Mouse (Mus musculus): ENCODE measurements at regions not wholly inside any gene's neighbourhood (a gene's known extent, or its start where the extent isn't known, plus 50 kb on each side); places are given as distances from the start of the nearest gene placed in this dataset.

DNA sequence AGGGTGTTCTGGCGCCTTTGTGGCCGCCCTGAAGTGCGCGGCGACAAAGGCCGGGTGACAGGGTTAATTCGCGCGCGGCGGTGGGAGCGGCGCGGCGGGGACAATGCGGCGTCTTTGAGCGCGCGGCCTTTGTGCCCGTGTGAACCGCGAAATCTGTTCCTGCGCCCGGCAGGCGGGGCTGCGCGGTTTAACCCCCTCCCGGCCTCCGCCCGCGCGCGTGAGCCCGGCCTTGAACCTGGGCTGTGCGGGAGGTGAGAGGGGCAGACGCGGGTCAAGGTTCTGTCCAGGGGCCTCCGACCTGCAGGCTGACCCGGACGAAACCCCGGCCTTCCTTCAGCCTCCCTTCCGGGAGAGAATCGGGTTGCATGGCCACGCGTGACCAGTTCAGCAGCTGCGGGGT is 129.2 kb upstream of the Lhx5 start:
- Histone ChIP-seq H3K4me3 (ENCODE audit: low read length) (peak overlapping the region; percentile 25), H3K9me3 (ENCODE audit: control insufficient read depth, low read length) (no peaks in the 10 kb centered on the region), H3K27ac (ENCODE audit: low read length) (no peak overlapping the region), H3K27me3 (ENCODE audit: control insufficient read depth, insufficient read depth, low read depth, low read length) (peaks cover 56% of the 10 kb centered on the region), H3K4me1 (replicated peaks; ENCODE audit: control insufficient read depth, insufficient read depth, low read length) (no peaks in the 10 kb centered on the region), H3K4me2 (ENCODE audit: low read depth, low read length) (peak overlapping the region; percentile 53), H3K9ac (ENCODE audit: low read length) (peak overlapping the region; percentile 6), H3K36me3 (ENCODE audit: control insufficient read depth, insufficient read depth, low read length) (no peaks in the 10 kb centered on the region)
- ATAC-seq (ENCODE audit: low read depth): no peak
- 4% methylated on average over 41 of the region's 47 CpGs for WGBS

DNA sequence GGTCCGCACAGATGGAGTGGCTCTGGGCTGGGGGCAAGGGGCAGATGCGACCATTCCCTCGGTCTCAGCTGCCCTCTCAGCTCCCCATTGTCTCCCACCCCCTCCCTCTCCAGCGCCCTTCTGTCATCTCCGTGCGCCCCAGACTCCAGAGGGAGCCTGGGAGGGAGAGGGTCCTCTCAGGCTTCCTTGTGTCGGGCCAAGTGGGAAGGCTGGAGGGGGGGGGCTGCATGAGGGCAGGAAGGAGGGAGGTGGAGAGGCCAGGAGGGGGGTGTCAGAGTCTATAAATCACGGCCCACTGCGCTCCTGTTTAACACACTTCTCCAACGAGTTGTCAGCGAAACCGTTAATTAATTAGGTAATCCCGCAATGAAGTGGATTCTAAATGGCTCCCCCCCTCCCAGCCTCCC is 127.2 kb upstream of the Lhx5 start:
- no peak overlapping the region for H3K4me3 ChIP-seq (ENCODE audit: low read length)
- no peaks in the 10 kb centered on the region for H3K4me1 ChIP-seq (replicated peaks; ENCODE audit: control insufficient read depth, insufficient read depth, low read length)
- 19% methylated on average over 13 of the region's 13 CpGs for WGBS
- no peak overlapping the region for H3K4me2 ChIP-seq (ENCODE audit: low read depth, low read length)
- H3K36me3 ChIP-seq (ENCODE audit: control insufficient read depth, insufficient read depth, low read length): no peaks in the 10 kb centered on the region
- no peak overlapping the region for H3K27ac ChIP-seq (ENCODE audit: low read length)
- H3K9ac ChIP-seq (ENCODE audit: low read length): no peak overlapping the region
- H3K27me3 ChIP-seq (ENCODE audit: control insufficient read depth, insufficient read depth, low read depth, low read length): peaks cover 53% of the 10 kb centered on the region
- H3K9me3 ChIP-seq (ENCODE audit: control insufficient read depth, low read length): no peaks in the 10 kb centered on the region
- no peak for ATAC-seq (ENCODE audit: low read depth)

DNA sequence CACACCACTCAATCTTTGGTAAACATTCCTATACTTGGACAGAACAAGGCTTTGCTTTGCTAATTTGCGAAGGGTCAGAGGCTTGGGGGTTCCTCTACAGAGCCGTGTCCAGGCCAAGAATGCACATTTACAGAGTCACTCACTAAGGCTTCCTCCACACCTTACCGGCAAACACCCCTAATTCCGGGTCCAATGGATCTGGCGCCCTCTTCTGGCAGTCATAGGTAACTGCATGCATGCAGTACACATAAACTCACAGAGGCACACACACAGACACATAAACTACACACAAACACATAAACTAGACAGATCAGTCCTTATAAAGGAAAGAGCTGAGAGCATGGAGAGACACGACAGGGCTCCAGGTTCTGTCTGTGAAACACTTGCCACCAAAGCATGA is 119.2 kb upstream of the Lhx5 start:
- no peak for ATAC-seq (ENCODE audit: low read depth)

DNA sequence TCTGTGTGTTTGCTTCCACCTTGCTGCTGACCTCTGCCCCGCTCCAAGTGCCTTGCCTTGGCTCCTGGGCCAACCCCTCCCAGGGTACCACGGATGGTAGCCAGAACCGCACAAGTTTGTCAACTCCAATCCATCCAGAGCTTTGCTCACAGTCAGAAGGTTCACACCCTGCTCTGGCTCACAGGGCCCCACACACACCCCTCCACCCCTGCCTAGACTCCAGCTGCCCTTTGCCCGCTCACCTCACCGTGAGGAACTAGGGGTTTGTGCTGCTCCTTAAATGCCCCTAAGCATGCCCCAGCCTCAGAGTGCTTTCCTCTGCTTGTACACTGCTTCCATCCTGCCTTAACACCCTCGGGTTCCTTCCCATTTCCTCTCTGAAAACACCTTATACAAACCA is 117.5 kb upstream of the Lhx5 start:
- 65% methylated on average over 6 of the region's 6 CpGs for WGBS
- no peak for ATAC-seq (ENCODE audit: low read depth)

More for the DNA sequence above, 119.2 kb upstream of the Lhx5 start:
- H3K4me3 ChIP-seq (ENCODE audit: low read length): no peak overlapping the region
- H3K27ac ChIP-seq (ENCODE audit: low read length): no peak overlapping the region
- no peak overlapping the region for H3K4me2 ChIP-seq (ENCODE audit: low read depth, low read length)
- no peaks in the 10 kb centered on the region for H3K4me1 ChIP-seq (replicated peaks; ENCODE audit: control insufficient read depth, insufficient read depth, low read length)
- H3K36me3 ChIP-seq (ENCODE audit: control insufficient read depth, insufficient read depth, low read length): no peaks in the 10 kb centered on the region
- 88% methylated on average over 6 of the region's 6 CpGs for WGBS
- no peaks in the 10 kb centered on the region; the same call in 1 of the 2 replicates for H3K27me3 ChIP-seq (ENCODE audit: control insufficient read depth, insufficient read depth, low read depth, low read length)
- H3K9me3 ChIP-seq (ENCODE audit: control insufficient read depth, low read length): peaks cover 6% of the 10 kb centered on the region; the same call in 1 of the 2 replicates
- no peak overlapping the region for H3K9ac ChIP-seq (ENCODE audit: low read length)

DNA sequence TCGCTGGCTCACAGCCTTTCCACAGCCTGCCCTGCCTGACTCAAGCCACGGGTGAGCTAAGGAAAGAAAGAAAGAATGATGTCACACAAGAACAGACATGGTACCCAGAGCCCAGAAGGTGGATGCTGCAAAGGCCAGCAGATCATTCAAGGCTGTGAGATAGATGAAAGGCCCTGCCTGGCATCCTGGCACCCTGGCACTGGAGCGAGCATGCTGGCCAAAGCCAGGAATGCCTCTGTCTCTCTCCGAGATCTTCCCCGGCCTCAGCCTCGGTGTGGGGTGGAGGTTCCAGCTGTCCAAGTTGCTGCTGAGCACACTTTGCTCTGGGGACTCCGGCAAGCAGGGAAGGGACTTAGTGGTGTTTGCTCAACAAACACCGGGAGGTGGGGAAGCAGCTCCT is 116.4 kb upstream of the Lhx5 start:
- no peaks in the 10 kb centered on the region for H3K4me1 ChIP-seq (replicated peaks; ENCODE audit: control insufficient read depth, insufficient read depth, low read length)
- H3K9ac ChIP-seq (ENCODE audit: low read length): no peak overlapping the region
- no peaks in the 10 kb centered on the region for H3K36me3 ChIP-seq (ENCODE audit: control insufficient read depth, insufficient read depth, low read length)
- no peak for ATAC-seq (ENCODE audit: low read depth)
- no peaks in the 10 kb centered on the region; the same call in 1 of the 2 replicates for H3K27me3 ChIP-seq (ENCODE audit: control insufficient read depth, insufficient read depth, low read depth, low read length)
- no peak overlapping the region for H3K4me2 ChIP-seq (ENCODE audit: low read depth, low read length)
- 34% methylated on average over 8 of the region's 8 CpGs for WGBS
- H3K9me3 ChIP-seq (ENCODE audit: control insufficient read depth, low read length): peaks cover 6% of the 10 kb centered on the region; the same call in 1 of the 2 replicates
- no peak overlapping the region for H3K4me3 ChIP-seq (ENCODE audit: low read length)
- H3K27ac ChIP-seq (ENCODE audit: low read length): no peak overlapping the region

More for the DNA sequence above, 117.5 kb upstream of the Lhx5 start:
- Histone ChIP-seq H3K4me1 (replicated peaks; ENCODE audit: control insufficient read depth, insufficient read depth, low read length) (no peaks in the 10 kb centered on the region), H3K9ac (ENCODE audit: low read length) (no peak overlapping the region), H3K36me3 (ENCODE audit: control insufficient read depth, insufficient read depth, low read length) (no peaks in the 10 kb centered on the region), H3K9me3 (ENCODE audit: control insufficient read depth, low read length) (peaks cover 6% of the 10 kb centered on the region; the same call in 1 of the 2 replicates), H3K4me3 (ENCODE audit: low read length) (no peak overlapping the region), H3K27me3 (ENCODE audit: control insufficient read depth, insufficient read depth, low read depth, low read length) (no peaks in the 10 kb centered on the region), H3K4me2 (ENCODE audit: low read depth, low read length) (no peak overlapping the region), H3K27ac (ENCODE audit: low read length) (no peak overlapping the region)

DNA sequence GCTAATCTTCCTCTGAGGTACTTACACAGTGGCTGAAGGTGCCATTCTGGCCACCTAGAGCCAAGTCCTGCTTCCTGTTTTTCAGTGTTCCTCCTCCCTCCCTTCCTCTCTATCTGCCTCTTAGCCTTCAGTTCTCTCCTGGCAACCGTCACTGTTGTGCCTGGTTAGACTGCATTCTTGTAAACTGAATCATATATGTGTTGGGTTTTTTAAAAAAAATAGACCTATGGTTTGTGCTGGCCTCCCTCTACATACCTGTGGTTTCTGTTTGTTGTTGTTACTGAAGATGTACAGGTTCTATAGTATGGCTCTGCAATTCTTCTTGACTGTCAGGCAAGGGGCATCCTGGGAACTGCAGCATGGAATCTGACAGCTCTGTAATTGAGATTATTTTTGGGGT is 112.5 kb upstream of the Lhx5 start:
- 17% methylated on average over 1 of the region's 1 CpGs for WGBS
- H3K27me3 ChIP-seq (ENCODE audit: control insufficient read depth, insufficient read depth, low read depth, low read length): peaks cover 21% of the 10 kb centered on the region; the same call in 1 of the 2 replicates

DNA sequence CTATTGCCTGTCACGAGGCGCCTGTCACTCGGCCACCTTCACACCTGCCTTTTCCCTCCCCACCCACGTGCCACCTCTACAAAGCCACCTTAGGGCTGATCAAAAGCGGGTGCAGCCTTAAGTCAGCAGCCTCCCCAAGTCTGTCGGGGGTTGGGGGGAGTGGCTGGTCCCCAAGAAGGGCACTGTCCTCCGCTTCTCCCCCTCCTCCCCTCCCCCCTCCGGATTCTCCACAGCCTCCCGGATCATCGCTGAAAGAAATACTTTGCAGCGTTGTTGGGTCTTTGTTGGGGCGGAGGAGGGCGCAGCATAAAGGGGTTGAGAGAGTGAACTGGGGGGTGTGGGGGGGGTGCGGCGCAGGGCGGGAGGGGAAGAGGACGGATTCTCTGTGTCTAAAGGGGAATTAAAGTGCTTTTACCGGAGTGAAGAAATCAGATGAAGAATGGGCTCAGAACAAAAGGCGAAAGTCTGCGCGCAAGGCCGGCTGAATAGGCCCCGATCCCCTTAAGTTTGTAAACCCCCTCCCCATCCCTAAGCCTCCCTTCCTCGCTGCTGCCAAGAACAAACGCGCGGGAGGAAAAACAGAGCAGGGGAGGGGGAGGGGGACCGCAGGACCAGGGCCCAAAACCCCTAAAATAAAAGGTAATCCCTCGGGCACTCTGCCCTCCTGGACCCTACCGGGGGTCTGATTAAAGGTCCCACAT is 109.3 kb upstream of the Lhx5 start:
- 1% methylated on average over 29 of the region's 30 CpGs for WGBS
- H3K27ac ChIP-seq (ENCODE audit: low read length): no peak overlapping the region
- no peaks in the 10 kb centered on the region for H3K4me1 ChIP-seq (replicated peaks; ENCODE audit: control insufficient read depth, insufficient read depth, low read length)
- no peak overlapping the region for H3K9ac ChIP-seq (ENCODE audit: low read length)
- no peak for ATAC-seq (ENCODE audit: low read depth)
- no peak overlapping the region for H3K4me3 ChIP-seq (ENCODE audit: low read length)
- no peaks in the 10 kb centered on the region for H3K9me3 ChIP-seq (ENCODE audit: control insufficient read depth, low read length)
- no peaks in the 10 kb centered on the region for H3K36me3 ChIP-seq (ENCODE audit: control insufficient read depth, insufficient read depth, low read length)
- H3K4me2 ChIP-seq (ENCODE audit: low read depth, low read length): peak overlapping the region; percentile 26
- H3K27me3 ChIP-seq (ENCODE audit: control insufficient read depth, insufficient read depth, low read depth, low read length): peaks cover 24% of the 10 kb centered on the region

More for the DNA sequence above, 112.5 kb upstream of the Lhx5 start:
- Histone ChIP-seq H3K9me3 (ENCODE audit: control insufficient read depth, low read length) (no peaks in the 10 kb centered on the region), H3K36me3 (ENCODE audit: control insufficient read depth, insufficient read depth, low read length) (no peaks in the 10 kb centered on the region), H3K4me2 (ENCODE audit: low read depth, low read length) (no peak overlapping the region), H3K27ac (ENCODE audit: low read length) (no peak overlapping the region), H3K4me3 (ENCODE audit: low read length) (no peak overlapping the region), H3K9ac (ENCODE audit: low read length) (no peak overlapping the region), H3K4me1 (replicated peaks; ENCODE audit: control insufficient read depth, insufficient read depth, low read length) (no peaks in the 10 kb centered on the region)
- no peak for ATAC-seq (ENCODE audit: low read depth)

DNA sequence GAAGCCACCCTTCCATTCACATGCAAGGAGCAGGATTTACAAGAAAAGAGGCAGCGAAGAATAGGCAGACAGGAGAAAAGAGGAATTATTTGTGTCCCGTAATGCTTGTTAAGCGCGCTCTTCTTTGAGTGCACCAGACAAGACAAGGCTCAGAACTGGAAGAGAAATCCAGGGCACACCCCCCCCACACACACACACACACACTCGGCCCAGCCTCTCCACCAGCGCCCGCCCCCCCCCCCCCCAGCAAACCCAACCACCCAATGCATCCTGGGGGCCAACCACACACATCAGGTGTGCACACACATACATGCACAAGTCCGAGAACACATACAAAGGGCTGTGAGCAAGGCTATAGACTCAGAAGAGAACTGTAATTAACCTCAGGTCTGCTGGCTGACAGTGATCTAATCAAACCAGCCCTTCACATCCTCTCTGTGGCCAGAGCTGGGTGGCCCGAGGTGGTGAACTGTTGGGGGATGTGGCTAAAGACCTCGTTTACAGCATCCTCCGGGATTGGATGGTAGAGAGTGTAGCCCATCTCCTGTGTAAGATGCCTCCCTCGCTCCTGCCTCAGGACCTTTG is 108.7 kb upstream of the Lhx5 start:
- Histone ChIP-seq H3K27me3 (ENCODE audit: control insufficient read depth, insufficient read depth, low read depth, low read length) (peaks cover 24% of the 10 kb centered on the region), H3K4me1 (replicated peaks; ENCODE audit: control insufficient read depth, insufficient read depth, low read length) (no peaks in the 10 kb centered on the region), H3K9me3 (ENCODE audit: control insufficient read depth, low read length) (no peaks in the 10 kb centered on the region), H3K4me2 (ENCODE audit: low read depth, low read length) (no peak overlapping the region), H3K9ac (ENCODE audit: low read length) (no peak overlapping the region), H3K27ac (ENCODE audit: low read length) (no peak overlapping the region), H3K4me3 (ENCODE audit: low read length) (no peak overlapping the region), H3K36me3 (ENCODE audit: control insufficient read depth, insufficient read depth, low read length) (no peaks in the 10 kb centered on the region)
- no peak for ATAC-seq (ENCODE audit: low read depth)
- WGBS: 22% methylated on average over 12 of the region's 12 CpGs

DNA sequence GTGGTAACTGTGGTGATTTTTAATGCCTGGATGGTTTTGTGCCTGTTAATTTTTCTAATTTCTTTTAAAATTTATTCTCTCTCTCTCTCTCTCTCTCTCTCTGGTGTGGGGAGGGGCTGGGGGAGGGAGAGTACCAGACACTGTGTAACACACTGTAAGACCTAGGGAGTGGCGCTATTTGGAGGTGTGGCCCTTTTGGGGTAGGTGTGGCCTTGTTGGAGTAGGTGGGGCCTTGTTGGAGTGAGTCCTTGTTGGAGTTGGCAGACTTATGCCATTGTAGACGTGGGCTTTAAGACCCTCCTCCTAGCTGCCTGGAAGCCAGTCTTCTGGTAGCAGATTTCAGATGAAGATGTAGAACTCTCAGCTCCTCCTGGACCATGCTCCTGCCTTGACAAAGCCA is 107.4 kb upstream of the Lhx5 start:
- Histone ChIP-seq H3K9me3 (ENCODE audit: control insufficient read depth, low read length) (no peaks in the 10 kb centered on the region), H3K4me3 (ENCODE audit: low read length) (no peak overlapping the region), H3K4me1 (replicated peaks; ENCODE audit: control insufficient read depth, insufficient read depth, low read length) (no peaks in the 10 kb centered on the region), H3K4me2 (ENCODE audit: low read depth, low read length) (no peak overlapping the region), H3K27ac (ENCODE audit: low read length) (no peak overlapping the region), H3K27me3 (ENCODE audit: control insufficient read depth, insufficient read depth, low read depth, low read length) (peaks cover 24% of the 10 kb centered on the region), H3K36me3 (ENCODE audit: control insufficient read depth, insufficient read depth, low read length) (no peaks in the 10 kb centered on the region), H3K9ac (ENCODE audit: low read length) (no peak overlapping the region)
- no peak for ATAC-seq (ENCODE audit: low read depth)
- WGBS: 71% methylated on average over 2 of the region's 2 CpGs
